Mouse (Mus musculus) megakaryocyte, adult 5-6 weeks (primary cell): ENCODE data around the gene Fam98b. TPM values are rescaled to one million over a fixed set of nuclear protein-coding genes. Genes with fewer than 3 reads are reported as not detected.
A peak's percentile ranks its signal among the peaks of the same experiment; 100 is the strongest.

Experiments
- ATAC-seq: 2 replicates; pipeline ENCODE4 v1.8.0; 2016; ENCODE audit warnings: mild to moderate bottlenecking, inconsistent platforms; ENCODE audit not compliant: poor library complexity, severe bottlenecking
- total RNA-seq, 2 experiments: library from RNA; stranded (forward) in 1 of 2; stranded (reverse) in 1 of 2; fragments of 153-499, 151-499 nt in 1 of 2; fragments of 221-1000, 200-1000 nt in 1 of 2; gene quantifications; 2 replicates each; pipeline versions ENCODE4 v1.2.3 to v1.2.4; 2015 to 2017

Fam98b gene
- total RNA-seq (2015) (20.6 and 22.7 TPM in 2 replicates), total RNA-seq (2017) (6.5 and 10.6 TPM in 2 replicates)

DNA sequence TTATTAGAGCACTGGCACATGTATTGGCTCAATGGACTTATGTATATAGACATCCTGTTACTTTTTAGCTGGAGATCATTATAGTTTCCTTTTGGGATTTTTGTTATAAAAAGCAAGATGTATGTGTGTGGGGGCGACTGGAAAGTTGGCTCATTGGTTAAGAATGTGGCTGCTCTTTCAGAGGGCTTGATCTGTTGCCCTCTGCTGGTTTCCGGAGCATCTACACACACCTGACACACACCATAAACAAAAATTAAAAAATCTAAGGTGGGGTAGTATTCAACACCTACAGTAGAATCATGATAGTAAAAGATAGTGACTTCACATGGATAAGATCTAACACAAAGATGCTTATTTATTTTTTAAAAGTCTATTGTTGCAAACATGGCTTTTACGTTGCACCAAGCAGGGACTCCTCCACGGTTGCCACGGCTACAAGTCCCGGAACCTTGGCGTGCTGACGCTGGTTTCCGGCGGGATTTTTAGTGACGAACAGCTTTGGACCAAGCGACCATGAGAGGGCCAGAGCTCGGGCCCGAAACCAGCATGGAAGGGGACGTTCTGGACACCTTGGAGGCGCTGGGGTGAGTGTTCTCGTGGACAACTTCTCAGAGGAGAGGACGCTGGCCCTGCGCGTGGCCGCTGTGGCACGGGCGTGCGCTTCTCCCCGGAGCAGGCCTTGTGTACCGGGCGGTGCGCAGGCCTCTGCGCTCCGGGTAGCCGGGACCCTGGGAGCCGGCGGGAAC is at the start of gene Fam98b:
Gene Fam98b, plus strand, starts transcription at position 485 of the 746 bp plus-strand sequence.
- ATAC-seq = peak; percentile 93

DNA sequence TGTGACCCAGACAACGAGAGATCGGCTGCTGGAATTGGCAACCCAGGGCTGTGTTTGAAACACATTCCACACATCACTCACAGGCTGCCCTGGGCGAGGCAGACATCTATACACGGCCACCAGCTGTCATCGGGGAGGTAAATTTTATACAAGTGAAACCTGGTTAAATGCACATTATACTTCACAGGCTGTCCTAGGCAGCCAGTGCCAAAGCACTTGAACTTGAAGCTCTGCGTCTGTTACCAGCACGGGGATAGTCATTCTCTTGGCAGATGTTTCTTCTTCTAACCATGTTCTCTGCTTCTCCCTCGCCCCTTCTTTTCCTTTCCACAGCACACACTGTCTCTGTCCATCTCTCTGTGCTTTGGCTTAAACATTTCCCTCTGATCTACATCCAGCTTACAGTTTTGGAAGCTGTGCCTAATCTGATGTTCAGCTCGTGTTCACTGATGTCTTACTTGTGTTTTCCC is 48.6 kb upstream of the Fam98b start:
- no peak for ATAC-seq

DNA sequence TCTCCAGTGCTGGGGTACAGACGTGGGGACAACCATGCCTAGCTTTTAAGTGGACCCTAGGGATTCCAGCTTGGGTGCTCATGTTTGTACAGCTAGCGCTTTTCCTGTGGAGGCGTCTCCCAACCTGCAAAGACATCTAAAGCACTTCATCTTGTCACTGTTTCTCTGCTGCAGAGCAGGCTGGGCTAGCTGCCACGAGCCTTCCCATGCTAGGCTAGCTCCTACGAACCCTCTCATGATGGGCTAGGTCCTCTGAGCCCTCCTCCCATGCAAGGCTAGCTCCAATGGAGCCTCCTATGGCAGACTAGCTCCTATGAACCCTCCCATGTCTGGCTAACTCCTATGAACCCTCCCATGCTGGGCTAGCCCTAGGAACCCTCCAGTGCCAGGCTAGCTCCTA is 46.2 kb upstream of the Fam98b start:
- ATAC-seq = no peak

DNA sequence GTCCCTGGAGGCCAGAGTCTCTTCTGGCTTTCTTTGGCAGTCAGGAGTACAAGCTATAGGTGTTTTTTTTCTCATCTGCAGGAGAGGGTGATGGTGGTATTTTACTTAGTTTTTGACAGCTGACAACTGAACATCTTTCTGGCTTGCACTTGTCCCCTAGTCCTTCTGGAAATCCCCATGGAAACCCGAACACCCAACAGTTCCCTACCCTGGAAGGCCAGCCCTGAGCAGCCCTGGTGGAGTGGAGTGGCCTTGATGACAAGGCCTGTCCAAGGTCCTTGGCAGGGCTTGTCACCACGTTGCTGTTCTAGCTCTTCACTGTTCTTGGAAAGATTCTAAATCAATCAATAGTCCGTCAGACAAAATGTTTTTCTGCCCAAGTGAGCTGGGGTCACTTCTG is 45.0 kb upstream of the Fam98b start:
- ATAC-seq = no peak

DNA sequence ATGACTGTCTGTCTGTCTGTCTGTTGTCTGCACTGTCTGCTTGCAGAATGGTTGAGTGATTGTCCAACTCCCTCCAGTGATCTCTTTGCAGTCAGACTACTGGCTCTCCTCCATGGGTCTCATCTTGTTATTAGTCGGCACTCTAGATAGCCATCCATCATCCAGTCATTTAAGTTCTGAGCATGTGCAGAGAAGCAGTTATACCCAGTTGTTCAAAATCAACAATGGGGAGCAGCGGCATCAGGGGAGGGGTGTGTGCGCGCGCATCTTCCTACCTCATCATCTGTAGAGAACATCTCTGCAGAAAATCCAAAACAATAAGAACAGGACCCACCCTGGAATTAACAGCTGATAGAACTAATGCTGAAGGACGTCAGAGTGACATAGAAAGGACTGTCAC is 44.5 kb upstream of the Fam98b start:
- ATAC-seq = no peak

DNA sequence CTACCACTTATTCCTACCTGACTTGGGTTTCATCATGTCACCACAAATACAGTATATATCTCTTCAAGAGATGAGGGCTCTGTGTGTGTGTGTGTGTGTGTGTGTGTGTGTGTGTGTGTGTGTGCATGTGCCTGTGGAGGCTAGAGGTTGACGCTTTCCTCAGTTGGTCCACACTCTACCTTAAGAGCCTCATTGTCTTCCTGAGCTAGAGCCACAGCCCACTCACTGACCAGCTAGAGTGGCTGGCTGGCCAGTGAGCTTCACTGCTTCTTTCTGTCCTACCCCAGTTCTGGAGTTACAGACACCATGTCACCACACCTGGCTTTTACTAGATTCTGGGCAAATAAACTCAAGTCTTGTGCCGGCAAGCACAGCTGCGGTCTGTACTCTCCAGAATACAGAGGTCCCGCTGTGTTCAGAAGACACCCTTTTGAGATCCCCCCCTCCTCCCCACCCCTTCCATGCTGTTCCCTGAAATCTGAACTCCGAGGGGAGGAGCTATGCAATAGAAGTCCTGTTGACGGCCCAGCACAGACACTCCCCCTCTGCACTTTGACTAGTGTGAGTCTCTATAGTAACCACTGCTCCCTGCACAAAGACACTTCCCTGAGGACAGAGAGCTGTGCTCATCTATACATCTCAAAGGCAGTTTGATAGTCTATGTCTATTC is 39.0 kb upstream of the Fam98b start:
- no peak for ATAC-seq

DNA sequence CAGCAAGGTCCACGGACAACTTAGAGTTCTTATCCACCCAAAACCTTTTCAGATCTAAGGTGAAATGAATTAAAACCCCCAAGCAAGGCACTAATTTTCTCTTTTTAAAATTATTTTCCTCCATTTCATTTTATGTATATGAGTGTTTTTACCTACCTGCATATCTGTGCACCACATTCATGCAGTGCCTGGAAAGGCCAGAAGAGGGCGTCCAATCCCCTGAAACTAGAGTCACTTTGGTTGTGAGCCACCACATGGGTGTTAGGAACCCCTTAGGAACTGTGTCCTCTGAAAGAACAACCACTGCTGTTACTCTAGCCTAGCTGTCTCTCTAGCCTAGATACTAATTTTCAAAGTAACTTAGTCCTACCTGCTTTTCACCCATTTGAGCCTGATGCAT is 33.4 kb upstream of the Fam98b start:
- ATAC-seq = no peak

DNA sequence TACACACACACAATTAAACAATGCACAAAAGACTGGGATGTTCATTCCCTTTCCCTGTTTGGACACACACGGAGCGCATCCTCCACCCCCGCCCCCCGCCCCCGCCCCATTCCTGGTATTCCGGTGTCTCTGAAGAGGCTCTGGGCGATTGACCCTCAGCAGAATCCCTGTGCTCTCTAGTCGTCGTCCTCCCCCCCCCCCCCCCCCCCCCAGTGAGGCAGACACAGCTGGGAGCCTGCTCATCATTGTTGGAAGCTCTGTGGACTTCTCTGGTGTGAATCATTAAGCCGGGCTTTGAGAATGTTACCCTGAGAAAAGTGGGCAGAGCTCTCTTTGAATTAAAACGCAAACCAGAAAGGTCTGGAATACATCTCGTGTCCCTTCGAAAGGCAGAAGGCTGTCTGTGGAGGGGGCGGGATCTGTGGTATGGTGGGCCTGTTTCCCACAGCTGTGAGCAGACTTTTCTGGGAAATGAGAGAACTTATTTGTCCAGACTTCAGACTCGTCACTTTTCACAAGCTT is 31.8 kb upstream of the Fam98b start:
- no peak for ATAC-seq

DNA sequence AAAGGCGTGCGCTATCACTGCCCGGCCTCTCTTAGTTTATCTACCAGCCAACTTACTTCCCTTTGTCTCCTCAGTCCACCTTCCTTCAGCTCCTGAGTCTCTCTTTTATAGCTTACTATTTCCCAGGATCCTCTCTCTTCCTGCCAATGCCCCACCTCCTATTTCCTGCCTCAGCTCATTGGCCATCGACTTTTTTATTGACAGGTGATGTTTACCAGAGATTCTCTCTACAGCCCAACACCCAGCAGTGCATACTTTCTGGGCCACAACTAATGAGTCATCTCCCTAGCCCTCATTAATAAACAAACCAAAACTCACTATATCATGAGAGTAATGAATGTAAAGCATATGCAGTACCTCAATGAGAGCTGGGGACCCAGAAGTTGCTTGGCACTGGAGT is 30.0 kb upstream of the Fam98b start:
- no peak for ATAC-seq

DNA sequence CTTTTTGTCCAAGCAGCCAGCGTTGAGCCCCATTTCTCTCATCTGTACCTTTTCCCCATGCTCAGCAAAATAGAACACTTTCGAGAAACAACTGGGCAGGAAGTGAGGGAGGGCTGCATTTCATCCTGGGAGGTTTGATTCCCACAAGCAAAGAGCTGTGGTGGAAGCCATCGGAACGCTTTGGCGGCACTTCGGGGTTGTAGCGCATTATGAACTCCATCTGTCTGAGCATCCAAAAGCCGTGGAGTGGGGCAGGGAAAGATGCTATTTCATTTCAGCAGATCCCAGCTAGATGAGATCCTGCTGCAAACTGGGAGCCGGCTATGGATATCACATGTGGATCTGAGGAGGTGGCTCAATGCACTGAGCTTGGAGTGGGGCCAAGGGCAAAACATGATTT is 26.9 kb upstream of the Fam98b start:
- ATAC-seq = no peak

DNA sequence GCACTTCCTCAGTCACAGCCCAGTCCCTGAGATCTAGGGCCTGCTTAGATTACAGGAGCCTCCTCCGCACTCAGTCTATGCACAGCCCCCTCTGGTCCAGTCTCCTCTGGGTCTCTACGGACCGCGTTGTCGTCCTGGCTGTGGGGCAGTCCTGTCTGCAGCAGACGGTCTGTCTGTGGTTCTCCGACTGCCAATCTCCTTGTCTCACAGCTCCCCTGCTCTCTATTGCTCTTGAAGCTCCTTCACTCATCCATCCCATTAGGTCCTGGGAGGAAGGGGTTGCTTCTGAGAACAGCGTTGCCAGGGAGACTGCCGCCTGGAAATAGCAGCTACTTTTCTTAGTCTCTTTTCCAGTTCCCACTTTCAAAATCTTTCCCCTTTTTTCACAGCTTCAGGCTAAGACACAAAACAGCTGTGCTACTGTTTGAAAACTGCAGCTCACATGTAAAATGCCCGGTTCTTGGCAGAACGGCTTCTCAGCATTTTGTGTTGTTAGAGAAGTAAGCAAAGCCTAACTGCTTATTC is 20.9 kb upstream of the Fam98b start:
- ATAC-seq = no peak

DNA sequence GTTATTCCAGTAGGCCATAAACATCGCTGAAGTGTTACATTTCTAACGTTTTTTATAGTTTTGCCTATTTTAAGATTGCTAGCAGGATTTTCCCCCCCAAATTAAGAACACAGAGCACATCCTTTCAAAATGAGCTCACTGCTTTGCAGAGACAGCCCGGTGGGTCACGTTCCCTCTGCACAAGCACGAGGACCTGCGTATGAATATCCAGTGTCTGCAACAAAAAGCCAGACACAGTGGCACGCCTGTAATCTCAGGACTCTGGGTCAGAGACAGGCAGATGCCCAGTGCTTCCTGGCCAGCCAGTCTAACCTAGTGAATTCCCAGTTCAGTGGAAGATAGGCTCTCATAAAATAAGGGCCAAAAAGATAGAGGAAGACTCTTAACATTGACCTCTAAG is 19.3 kb upstream of the Fam98b start:
- ATAC-seq = no peak

DNA sequence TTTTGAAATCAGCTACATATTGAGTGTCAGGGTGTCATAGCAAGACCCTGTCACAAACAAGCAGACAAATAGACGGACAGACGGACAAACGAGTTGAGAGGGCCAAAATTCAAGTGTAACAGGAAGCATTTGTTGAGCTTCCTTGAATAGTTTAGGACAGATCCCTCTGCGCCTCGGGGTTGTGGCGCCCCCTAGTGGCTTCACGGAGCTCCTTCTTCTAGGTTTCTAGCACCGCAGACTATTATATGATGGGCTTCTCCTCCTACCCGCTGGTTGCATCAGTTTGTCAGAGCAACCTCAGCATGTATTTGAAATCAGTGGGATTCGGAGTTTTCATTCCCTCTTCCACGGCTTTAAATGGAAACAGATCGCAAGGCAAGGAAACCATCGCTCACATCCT is 18.3 kb upstream of the Fam98b start:
- ATAC-seq = peak; percentile 92

DNA sequence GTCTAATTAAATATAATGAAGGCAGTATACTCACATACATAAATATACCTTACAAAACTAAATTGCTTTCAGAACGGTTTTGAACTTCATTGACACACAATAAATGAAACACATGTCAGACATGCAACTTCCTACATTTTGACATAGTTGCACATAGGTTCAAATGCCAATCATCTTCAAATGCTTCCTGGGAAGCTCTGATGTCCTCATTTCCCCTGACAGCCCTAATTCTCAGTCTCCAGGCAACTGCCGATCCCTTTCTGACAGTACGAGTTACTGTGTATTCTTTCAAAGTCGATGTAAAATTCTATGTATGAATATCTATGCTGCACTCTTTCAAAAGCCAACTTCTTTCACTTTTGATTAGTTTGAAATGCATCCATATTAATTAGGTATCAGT is 7.6 kb upstream of the Fam98b start:
- 0 out of 2 replicates have a peak, but pooled peaks have one; percentile 18 for ATAC-seq

DNA sequence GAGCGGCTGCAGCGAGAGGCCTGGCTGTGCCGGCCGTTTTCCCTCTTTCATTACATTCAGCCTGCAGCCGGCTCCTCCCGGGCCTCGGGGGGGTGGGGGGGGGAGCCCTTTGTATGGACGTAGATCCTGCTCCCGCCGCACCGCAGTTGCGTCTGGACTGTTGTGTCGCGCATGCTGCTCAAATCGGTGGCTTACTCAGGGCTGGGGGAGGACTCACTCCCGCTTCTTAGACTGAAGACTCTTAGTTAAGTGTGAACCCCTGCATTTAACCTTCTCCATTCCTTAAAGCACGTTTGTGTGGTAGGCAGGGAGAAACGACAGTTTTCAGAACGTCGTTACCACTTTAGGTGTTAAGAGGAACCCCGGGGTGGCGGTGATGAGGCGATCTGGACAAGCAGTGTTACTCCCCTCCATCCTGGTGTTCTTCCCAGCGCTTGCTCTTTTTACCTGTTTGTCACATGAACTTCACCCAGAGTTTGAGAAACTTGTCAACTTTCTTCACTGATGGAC is 517 bp downstream of the Fam98b start:
- ATAC-seq = peak; percentile 30

DNA sequence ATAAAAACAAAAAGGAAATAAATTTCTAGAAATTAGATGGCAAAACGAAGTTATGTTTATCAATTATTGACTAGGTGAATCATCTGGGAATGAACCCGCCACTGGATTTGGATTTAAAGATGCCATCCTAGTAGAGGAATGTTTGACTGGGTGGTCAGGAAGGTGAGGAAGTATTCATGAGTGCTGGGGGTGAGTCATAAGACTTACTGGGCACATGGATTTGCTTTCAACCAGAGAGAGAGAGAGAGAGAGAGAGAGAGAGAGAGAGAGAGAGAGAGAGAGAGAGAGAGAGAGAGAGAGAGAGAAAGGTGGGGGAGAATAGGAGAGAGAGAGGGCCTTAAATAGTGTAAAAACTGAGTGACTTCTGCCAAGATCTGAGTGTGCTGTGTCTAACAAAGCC is 5.9 kb downstream of the Fam98b start:
- ATAC-seq = no peak

DNA sequence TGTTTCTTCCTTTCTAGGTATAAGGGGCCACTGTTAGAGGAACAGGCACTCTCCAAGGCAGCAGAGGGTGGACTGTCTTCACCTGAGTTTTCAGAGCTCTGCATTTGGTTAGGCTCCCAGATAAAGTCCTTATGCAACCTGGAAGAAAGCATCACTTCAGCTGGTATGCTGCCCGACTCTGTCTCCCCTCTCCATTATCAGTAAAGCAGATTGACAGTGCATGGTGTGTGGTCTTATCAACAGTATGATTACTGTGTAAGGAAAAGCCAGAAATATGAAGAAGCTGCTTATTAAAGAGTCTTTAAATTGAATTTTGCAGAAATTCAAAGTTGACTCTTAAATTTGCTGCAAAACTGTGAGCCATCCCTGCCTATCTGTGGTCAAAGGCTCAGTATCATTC is 8.1 kb downstream of the Fam98b start:
- no peak for ATAC-seq

DNA sequence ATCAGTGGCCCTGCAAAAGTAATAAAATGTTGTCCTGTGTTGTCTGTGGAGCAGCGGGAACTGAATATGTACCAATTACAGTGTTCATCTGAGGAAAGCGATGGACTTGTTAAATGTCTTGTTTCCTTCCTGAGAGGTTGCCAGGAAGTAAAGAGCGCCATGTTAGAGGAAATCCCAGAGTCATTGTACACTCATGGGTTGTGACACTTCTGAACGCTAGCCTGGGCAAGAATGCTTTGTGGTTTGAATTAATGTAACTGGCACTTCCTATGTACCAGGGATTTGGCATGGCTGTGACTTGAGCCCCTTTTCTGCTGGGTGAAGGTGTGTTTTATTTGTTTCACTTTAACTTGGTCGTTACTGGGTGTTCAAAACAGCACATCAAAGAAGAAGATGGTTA is 12.6 kb downstream of the Fam98b start:
- ATAC-seq = peak; percentile 81

DNA sequence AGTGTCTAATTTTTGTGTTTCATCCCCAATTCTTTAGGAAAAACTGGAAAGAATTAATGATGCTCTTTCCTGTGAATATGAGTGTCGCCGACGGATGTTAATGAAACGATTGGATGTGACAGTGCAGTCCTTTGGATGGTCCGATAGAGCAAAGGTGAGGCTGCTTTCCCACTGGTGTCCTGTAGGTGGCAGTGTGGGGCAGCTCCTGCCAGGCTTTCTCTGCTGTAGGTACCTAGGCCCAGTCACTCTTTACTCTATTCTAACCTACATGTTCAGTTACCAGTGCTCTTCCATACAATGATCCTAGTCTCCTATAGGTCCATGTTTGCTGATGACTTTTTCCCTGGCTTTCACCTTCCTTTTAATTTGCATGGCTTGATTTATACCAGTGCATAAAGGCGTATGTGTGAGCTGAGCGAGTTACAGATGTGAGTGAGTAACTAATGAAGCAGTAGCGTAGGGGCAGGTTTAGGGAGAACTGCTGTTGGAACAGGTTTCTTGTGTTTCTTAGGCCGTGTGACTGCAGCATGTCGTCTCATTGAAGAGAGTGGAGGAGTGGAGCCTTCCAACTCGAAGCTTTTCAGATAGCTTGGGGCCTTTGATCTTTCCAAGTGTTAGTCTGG is 14.4 kb downstream of the Fam98b start:
- peak; percentile 89 for ATAC-seq

DNA sequence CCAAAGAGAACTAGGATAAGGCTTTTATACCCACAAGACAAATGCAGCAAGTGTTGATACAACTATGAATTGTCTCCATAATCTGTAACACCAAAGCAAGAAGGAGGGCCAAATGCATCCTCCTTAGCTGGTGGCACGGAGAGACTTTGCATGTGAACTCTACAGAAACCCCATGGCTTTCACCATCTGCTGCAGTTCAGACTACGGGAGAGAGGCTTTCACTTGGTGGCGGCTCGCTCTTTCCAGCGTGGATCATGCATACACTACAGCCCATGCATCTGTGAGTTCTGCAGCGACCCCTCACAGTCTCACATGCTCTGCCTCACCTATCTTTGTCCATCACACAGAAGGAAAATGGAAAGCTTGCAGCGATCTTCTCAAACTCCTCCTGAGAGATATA is 38.8 kb downstream of the Fam98b start:
- ATAC-seq = no peak
